9 mouse cellular contexts compared by ENCODE assay signal in genomic region chr10:117516510-117516909, GRCm38 (mm10).
"Had no signal": no experiment of that assay in that cellular context is flagged by ENCODE, and none has a peak within 500 bp of the region (broad histone marks: within the 10 kb centered on the region; RNA-seq: fewer than 3 reads in every experiment).

No protein-coding gene starts in this region.

- H3K27me3 ChIP-seq: midbrain, embryonic 12.5 days; neural tube, embryonic 12.5 days; stomach, embryonic 15.5 days had no signal

- H3K27ac ChIP-seq: midbrain, embryonic 10.5 days; midbrain, embryonic 12.5 days; neural tube, embryonic 12.5 days; stomach, embryonic 15.5 days; stomach, postnatal 0 days had no signal

- H3K9ac ChIP-seq: midbrain, embryonic 12.5 days; neural tube, embryonic 12.5 days; stomach, embryonic 15.5 days had no signal

- H3K4me2 ChIP-seq: midbrain, embryonic 12.5 days; neural tube, embryonic 12.5 days; stomach, embryonic 15.5 days had no signal

- DNase-seq: lung, adult 2 months; right cerebral cortex, postnatal 14 days had no signal

- H3K36me3 ChIP-seq: midbrain, embryonic 10.5 days; midbrain, embryonic 12.5 days; neural tube, embryonic 12.5 days; stomach, embryonic 15.5 days had no signal

- H3K4me3 ChIP-seq: midbrain, embryonic 10.5 days; midbrain, embryonic 12.5 days; myocyte; neural tube, embryonic 12.5 days; stomach, embryonic 15.5 days had no signal

- H3K4me1 ChIP-seq: midbrain, embryonic 12.5 days; stomach, embryonic 15.5 days had no signal

- ATAC-seq: midbrain, embryonic 16.5 days had no signal

- H3K9me3 ChIP-seq: midbrain, embryonic 12.5 days; neural tube, embryonic 12.5 days; stomach, embryonic 15.5 days had no signal
